Mouse (Mus musculus) ES-Bruce4 (cell line): ENCODE measurements at regions not wholly inside any gene's neighbourhood (a gene's known extent, or its start where the extent isn't known, plus 50 kb on each side); places are given as distances from the start of the nearest gene placed in this dataset.

Experiments
- CTCF ChIP-seq: IDR thresholded peaks from one replicate; pipeline ENCODE4 v1.8.1; 2011; ENCODE audit warnings: low read depth, low read length
- EP300 ChIP-seq: IDR thresholded peaks from 2 replicates; pipeline ENCODE4 v1.6.1; 2011; ENCODE audit warnings: low read depth, low read length; ENCODE audit not compliant: insufficient read depth
- POLR2A ChIP-seq: IDR thresholded peaks from one replicate; pipeline ENCODE4 v1.8.1; 2011; ENCODE audit warnings: low read length; ENCODE audit not compliant: insufficient read depth

- no peak for TF ChIP-seq CTCF
- TF ChIP-seq POLR2A: no peak
- no peak for TF ChIP-seq EP300
These were observed 159.7 kb upstream of the Hmga2 start for GRCm38 (mm10) chr10:120635818-120636543.
